Mouse (Mus musculus): Measurements from ENCODE around the gene Tex19.2. TPM values are rescaled to one million over a fixed set of nuclear protein-coding genes. Genes with fewer than 3 reads are reported as not detected.
"Not testable (repeated sequence)": the region's sequence is repeated elsewhere in the genome, so short reads cannot be mapped to it uniquely, and the experiment has no call there.

Gene Tex19.2
- polyA plus RNA-seq, 1 experiment, result not detected

DNA sequence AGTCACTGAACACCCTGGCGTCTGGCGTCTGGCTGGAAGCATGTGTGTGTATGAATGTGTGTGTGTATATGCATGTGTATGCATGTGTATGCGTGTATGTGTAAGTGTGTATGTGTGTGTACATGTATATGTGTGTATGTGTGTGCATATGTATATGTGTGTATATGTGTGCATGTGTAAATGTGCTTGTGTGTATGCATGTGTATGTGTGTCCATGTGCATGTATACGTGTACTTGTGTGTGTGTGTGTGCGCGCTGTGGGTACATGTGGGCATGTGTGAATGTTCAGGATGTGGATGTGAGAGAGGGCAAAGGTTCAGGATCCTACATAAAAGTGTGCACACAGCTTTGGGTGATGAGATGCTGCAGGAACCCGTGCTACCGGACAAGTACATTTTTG lies 38.1 kb downstream of the Tex19.2 start:
- Histone ChIP-seq H3K4me3 (ENCODE audit: insufficient read depth, low read length) (no peak overlapping the region), H3K4me1 (ENCODE audit: control insufficient read depth, insufficient read depth, low read length) (no peaks in the 10 kb centered on the region), H3K27ac (ENCODE audit: insufficient read depth, low read length) (no peak overlapping the region)
- no peak for TF ChIP-seq CTCF (IDR thresholded peaks at IDR 0.05; ENCODE audit: borderline replicate concordance, insufficient read depth, low read length)
- TF ChIP-seq POLR2A (IDR thresholded peaks at IDR 0.05; ENCODE audit: low read depth, low read length), result no peak

DNA sequence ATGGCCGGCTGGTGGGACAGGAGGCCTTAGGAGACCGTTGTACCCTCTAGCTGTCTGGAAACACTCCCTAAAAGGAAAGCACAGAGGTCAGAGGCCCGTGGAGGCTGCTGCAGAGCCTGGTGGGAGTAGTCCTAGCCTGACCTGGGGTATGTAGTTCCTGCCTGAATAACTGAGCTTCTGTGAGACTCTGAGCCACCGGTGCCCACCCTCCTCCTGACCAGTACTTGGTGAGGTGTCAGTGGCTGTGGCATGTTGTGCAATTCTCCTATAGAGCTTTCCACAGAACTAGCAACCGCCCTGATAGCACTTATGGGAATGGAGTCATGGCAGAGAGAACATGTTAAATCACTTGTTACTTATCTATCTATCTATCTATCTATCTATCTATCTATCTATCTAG lies 42.8 kb downstream of the Tex19.2 start:
- no peak overlapping the region for H3K27ac ChIP-seq (ENCODE audit: insufficient read depth, low read length)
- H3K4me3 ChIP-seq (ENCODE audit: insufficient read depth, low read length), result no peak overlapping the region
- no peaks in the 10 kb centered on the region for H3K4me1 ChIP-seq (ENCODE audit: control insufficient read depth, insufficient read depth, low read length)
- TF ChIP-seq CTCF (IDR thresholded peaks at IDR 0.05; ENCODE audit: borderline replicate concordance, insufficient read depth, low read length) (no peak), POLR2A (IDR thresholded peaks at IDR 0.05; ENCODE audit: low read depth, low read length) (no peak)

DNA sequence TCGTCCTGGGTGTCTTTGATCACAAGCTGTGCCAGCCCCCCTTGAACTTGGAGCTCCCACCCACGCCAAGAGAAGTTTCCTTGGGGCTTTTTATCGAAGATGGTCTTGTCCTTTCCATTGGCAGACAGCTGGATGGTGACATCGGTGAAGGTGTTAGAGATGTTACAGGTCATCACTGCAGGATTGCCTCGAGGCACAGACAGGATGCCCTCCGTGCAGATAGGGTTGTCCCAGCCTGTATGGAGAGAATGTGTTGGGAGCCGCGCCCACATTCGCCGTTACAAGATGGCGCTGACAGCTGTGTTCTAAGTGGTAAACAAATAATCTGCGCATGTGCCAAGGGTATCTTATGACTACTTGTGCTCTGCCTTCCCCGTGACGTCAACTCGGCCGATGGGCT lies 48.8 kb downstream of the Tex19.2 start:
- not testable (repeated sequence) for H3K4me3 ChIP-seq (ENCODE audit: insufficient read depth, low read length); H3K27ac ChIP-seq (ENCODE audit: insufficient read depth, low read length); H3K4me1 ChIP-seq (ENCODE audit: control insufficient read depth, insufficient read depth, low read length)

DNA sequence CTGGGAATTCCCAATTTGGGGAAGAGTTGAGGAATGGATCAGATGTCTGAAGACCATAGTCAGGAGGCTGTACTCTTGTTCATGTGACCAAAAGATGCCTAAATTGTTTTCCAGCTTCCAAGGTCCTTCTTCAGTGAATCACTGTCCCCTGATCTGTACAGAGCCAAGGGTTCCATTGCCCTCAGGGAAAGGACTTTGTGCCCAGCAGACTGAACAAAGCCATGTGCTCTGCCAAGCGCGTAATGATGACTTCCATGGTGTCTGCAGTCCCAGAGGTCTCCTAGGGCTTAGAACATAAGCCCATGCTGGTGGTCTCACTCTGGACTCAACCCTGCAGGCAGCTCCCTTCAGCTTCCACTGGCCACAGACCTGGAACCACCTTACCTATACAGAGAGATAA lies 50.6 kb downstream of the Tex19.2 start:
- Histone ChIP-seq H3K4me1 (ENCODE audit: control insufficient read depth, insufficient read depth, low read length) (no peaks in the 10 kb centered on the region), H3K4me3 (ENCODE audit: insufficient read depth, low read length) (no peak overlapping the region), H3K27ac (ENCODE audit: insufficient read depth, low read length) (no peak overlapping the region)
- no peak for TF ChIP-seq POLR2A (IDR thresholded peaks at IDR 0.05; ENCODE audit: low read depth, low read length)
- no peak for TF ChIP-seq CTCF (IDR thresholded peaks at IDR 0.05; ENCODE audit: borderline replicate concordance, insufficient read depth, low read length)

Other genes with a start within 250 kb of the Tex19.2 start
- gene Ccdc57, start 185.8 kb downstream of the Tex19.2 start, polyA plus RNA-seq (2011; ENCODE audit: insufficient read length, low read depth, missing spikeins), result 0.82 and 1.9 TPM in 2 replicates
- 43.8 and 63.2 TPM in 2 replicates for gene Slc16a3, start 170.2 kb downstream of the Tex19.2 start, polyA plus RNA-seq (2011; ENCODE audit: insufficient read length, low read depth, missing spikeins)
- 141 and 142 TPM in 2 replicates for gene Csnk1d, start 127.3 kb downstream of the Tex19.2 start, polyA plus RNA-seq (2011; ENCODE audit: insufficient read length, low read depth, missing spikeins)
- not detected in 2 replicates for gene Cd7, start 79.3 kb downstream of the Tex19.2 start, polyA plus RNA-seq (2011; ENCODE audit: insufficient read length, low read depth, missing spikeins)
- not detected in 2 replicates for gene Sectm1b, start 55.1 kb downstream of the Tex19.2 start, polyA plus RNA-seq (2011; ENCODE audit: insufficient read length, low read depth, missing spikeins)
- not detected in 2 replicates for gene Sectm1a, start 37.5 kb downstream of the Tex19.2 start, polyA plus RNA-seq (2011; ENCODE audit: insufficient read length, low read depth, missing spikeins)
- not detected in 2 replicates for gene Tex19.1, start 27.5 kb upstream of the Tex19.2 start, polyA plus RNA-seq (2011; ENCODE audit: insufficient read length, low read depth, missing spikeins)
- gene Uts2r, start 41.6 kb upstream of the Tex19.2 start, polyA plus RNA-seq (2011; ENCODE audit: insufficient read length, low read depth, missing spikeins), result not detected in 2 replicates
- gene Hexdc, start 85.8 kb upstream of the Tex19.2 start, polyA plus RNA-seq (2011; ENCODE audit: insufficient read length, low read depth, missing spikeins), result 4.9 and 8.3 TPM in 2 replicates
- 3.6 and 4.5 TPM in 2 replicates for gene Ogfod3, start 86.0 kb upstream of the Tex19.2 start, polyA plus RNA-seq (2011; ENCODE audit: insufficient read length, low read depth, missing spikeins)
- 30.5 and 33.9 TPM in 2 replicates for gene Cybc1, start 110.6 kb upstream of the Tex19.2 start, polyA plus RNA-seq (2011; ENCODE audit: insufficient read length, low read depth, missing spikeins)
- 22.4 and 22.5 TPM in 2 replicates for gene Narf, start 118.6 kb upstream of the Tex19.2 start, polyA plus RNA-seq (2011; ENCODE audit: insufficient read length, low read depth, missing spikeins)
- 49.4 and 55.8 TPM in 2 replicates for gene Foxk2, start 141.3 kb upstream of the Tex19.2 start, polyA plus RNA-seq (2011; ENCODE audit: insufficient read length, low read depth, missing spikeins)
- 72.2 and 81.6 TPM in 2 replicates for gene Wdr45b, start 235.8 kb upstream of the Tex19.2 start, polyA plus RNA-seq (2011; ENCODE audit: insufficient read length, low read depth, missing spikeins)